Mouse (Mus musculus): ENCODE results near the gene Spsb1. TPM values are rescaled to one million over a fixed set of nuclear protein-coding genes. Genes with fewer than 3 reads are reported as not detected.

Gene Spsb1
- polyA plus RNA-seq, 1 experiment from 2014 or later, result 5.2 TPM

- Histone ChIP-seq H3K4me3 (no peak overlapping the region), H3K36me3 (replicated peaks) (no peaks in the 10 kb centered on the region), H3K9ac (no peak overlapping the region), H3K4me2 (no peak overlapping the region), H3K4me1 (no peaks in the 10 kb centered on the region), H3K27me3 (replicated peaks) (no peaks in the 10 kb centered on the region), H3K9me3 (no peaks in the 10 kb centered on the region), H3K27ac (no peak overlapping the region)
- no peak for ATAC-seq (replicated peaks)
- WGBS, result 83% methylated on average over 14 of the region's 14 CpGs
Measured at GRCm38 (mm10) chr4:149868725-149869124, 86.1 kb downstream of the Spsb1 start.

GRCm38 (mm10) chr4:149868009-149868408, 86.8 kb downstream of the Spsb1 start:
- no peaks in the 10 kb centered on the region for H3K36me3 ChIP-seq (replicated peaks)
- no peak for ATAC-seq (replicated peaks)
- H3K9ac ChIP-seq, result no peak overlapping the region
- no peaks in the 10 kb centered on the region for H3K27me3 ChIP-seq (replicated peaks)
- H3K9me3 ChIP-seq, result no peaks in the 10 kb centered on the region
- no peaks in the 10 kb centered on the region for H3K4me1 ChIP-seq
- no peak overlapping the region for H3K4me3 ChIP-seq
- WGBS, result 59% methylated on average over 9 of the region's 9 CpGs
- H3K4me2 ChIP-seq, result no peak overlapping the region
- H3K27ac ChIP-seq, result no peak overlapping the region

GRCm38 (mm10) chr4:149867351-149867750, 87.5 kb downstream of the Spsb1 start:
- no peaks in the 10 kb centered on the region for H3K4me1 ChIP-seq
- ATAC-seq (replicated peaks), result no peak
- H3K4me2 ChIP-seq, result no peak overlapping the region
- no peaks in the 10 kb centered on the region for H3K36me3 ChIP-seq (replicated peaks)
- H3K27ac ChIP-seq, result no peak overlapping the region
- WGBS, result 70% methylated on average over 4 of the region's 4 CpGs
- H3K27me3 ChIP-seq (replicated peaks), result no peaks in the 10 kb centered on the region
- no peak overlapping the region for H3K9ac ChIP-seq
- no peak overlapping the region for H3K4me3 ChIP-seq
- no peaks in the 10 kb centered on the region for H3K9me3 ChIP-seq

GRCm38 (mm10) chr4:149864395-149864794, 90.4 kb downstream of the Spsb1 start:
- no peak overlapping the region for H3K9ac ChIP-seq
- no peaks in the 10 kb centered on the region for H3K9me3 ChIP-seq
- no peaks in the 10 kb centered on the region for H3K27me3 ChIP-seq (replicated peaks)
- 85% methylated on average over 4 of the region's 4 CpGs for WGBS
- H3K36me3 ChIP-seq (replicated peaks), result no peaks in the 10 kb centered on the region
- no peak overlapping the region for H3K4me2 ChIP-seq
- no peak for ATAC-seq (replicated peaks)
- no peaks in the 10 kb centered on the region for H3K4me1 ChIP-seq
- H3K4me3 ChIP-seq, result no peak overlapping the region
- no peak overlapping the region for H3K27ac ChIP-seq

- no peaks in the 10 kb centered on the region for H3K9me3 ChIP-seq
- ATAC-seq (replicated peaks), result no peak
- H3K36me3 ChIP-seq (replicated peaks), result no peaks in the 10 kb centered on the region
- H3K27ac ChIP-seq, result no peak overlapping the region
- 90% methylated on average over 9 of the region's 9 CpGs for WGBS
- no peaks in the 10 kb centered on the region for H3K27me3 ChIP-seq (replicated peaks)
- no peak overlapping the region for H3K4me3 ChIP-seq
- no peak overlapping the region for H3K4me2 ChIP-seq
- no peak overlapping the region for H3K9ac ChIP-seq
- H3K4me1 ChIP-seq, result no peaks in the 10 kb centered on the region
Measured at GRCm38 (mm10) chr4:149863522-149863921, 91.3 kb downstream of the Spsb1 start.

- Histone ChIP-seq H3K36me3 (replicated peaks) (no peaks in the 10 kb centered on the region), H3K27me3 (replicated peaks) (no peaks in the 10 kb centered on the region), H3K9me3 (no peaks in the 10 kb centered on the region), H3K27ac (no peak overlapping the region), H3K4me2 (no peak overlapping the region), H3K9ac (no peak overlapping the region), H3K4me1 (peaks cover 5% of the 10 kb centered on the region; the same call in 1 of the 2 replicates), H3K4me3 (no peak overlapping the region)
- 73% methylated on average over 6 of the region's 6 CpGs for WGBS
- no peak for ATAC-seq (replicated peaks)
Measured at GRCm38 (mm10) chr4:149860393-149860792, 94.5 kb downstream of the Spsb1 start.

GRCm38 (mm10) chr4:149858584-149858983, 96.3 kb downstream of the Spsb1 start:
- 72% methylated on average over 8 of the region's 8 CpGs for WGBS
- H3K4me2 ChIP-seq, result no peak overlapping the region
- H3K4me1 ChIP-seq, result peaks cover 18% of the 10 kb centered on the region
- no peaks in the 10 kb centered on the region for H3K9me3 ChIP-seq
- no peak overlapping the region for H3K27ac ChIP-seq
- no peak for ATAC-seq (replicated peaks)
- no peaks in the 10 kb centered on the region for H3K36me3 ChIP-seq (replicated peaks)
- H3K27me3 ChIP-seq (replicated peaks), result no peaks in the 10 kb centered on the region
- H3K4me3 ChIP-seq, result no peak overlapping the region
- no peak overlapping the region for H3K9ac ChIP-seq

- H3K9ac ChIP-seq, result no peak overlapping the region
- no peak overlapping the region for H3K27ac ChIP-seq
- H3K4me1 ChIP-seq, result peaks cover 18% of the 10 kb centered on the region
- no peaks in the 10 kb centered on the region for H3K36me3 ChIP-seq (replicated peaks)
- 69% methylated on average over 6 of the region's 6 CpGs for WGBS
- no peak overlapping the region for H3K4me3 ChIP-seq
- H3K27me3 ChIP-seq (replicated peaks), result no peaks in the 10 kb centered on the region
- ATAC-seq (replicated peaks), result no peak
- no peaks in the 10 kb centered on the region for H3K9me3 ChIP-seq
- no peak overlapping the region for H3K4me2 ChIP-seq
Measured at GRCm38 (mm10) chr4:149858097-149858496, 96.7 kb downstream of the Spsb1 start.

GRCm38 (mm10) chr4:149857688-149858087, 97.2 kb downstream of the Spsb1 start:
- Histone ChIP-seq H3K27ac (no peak overlapping the region), H3K9ac (no peak overlapping the region), H3K9me3 (no peaks in the 10 kb centered on the region), H3K4me1 (peaks cover 18% of the 10 kb centered on the region), H3K4me2 (no peak overlapping the region), H3K27me3 (replicated peaks) (no peaks in the 10 kb centered on the region), H3K4me3 (no peak overlapping the region), H3K36me3 (replicated peaks) (no peaks in the 10 kb centered on the region)
- 65% methylated on average over 3 of the region's 3 CpGs for WGBS
- 0 out of 2 replicates have a peak, but pooled peaks have one; percentile 46 for ATAC-seq (replicated peaks)

GRCm38 (mm10) chr4:149855892-149856807, 98.7 kb downstream of the Spsb1 start:
- H3K4me1 ChIP-seq, result peaks cover 18% of the 10 kb centered on the region
- no peak overlapping the region for H3K4me3 ChIP-seq
- H3K36me3 ChIP-seq (replicated peaks), result no peaks in the 10 kb centered on the region
- H3K9me3 ChIP-seq, result no peaks in the 10 kb centered on the region
- no peaks in the 10 kb centered on the region for H3K27me3 ChIP-seq (replicated peaks)
- H3K27ac ChIP-seq, result no peak overlapping the region
- 77% methylated on average over 19 of the region's 19 CpGs for WGBS
- no peak for ATAC-seq (replicated peaks)
- H3K4me2 ChIP-seq, result no peak overlapping the region
- H3K9ac ChIP-seq, result no peak overlapping the region

- peaks cover 18% of the 10 kb centered on the region for H3K4me1 ChIP-seq
- H3K27ac ChIP-seq, result no peak overlapping the region
- WGBS, result 57% methylated on average over 10 of the region's 10 CpGs
- H3K36me3 ChIP-seq (replicated peaks), result no peaks in the 10 kb centered on the region
- no peak overlapping the region for H3K4me2 ChIP-seq
- ATAC-seq (replicated peaks), result no peak
- H3K9ac ChIP-seq, result no peak overlapping the region
- no peaks in the 10 kb centered on the region for H3K9me3 ChIP-seq
- H3K4me3 ChIP-seq, result no peak overlapping the region
- H3K27me3 ChIP-seq (replicated peaks), result no peaks in the 10 kb centered on the region
Measured at GRCm38 (mm10) chr4:149855180-149855891, 99.5 kb downstream of the Spsb1 start.

- no peaks in the 10 kb centered on the region for H3K9me3 ChIP-seq
- peak overlapping the region; percentile 28 for H3K4me3 ChIP-seq
- no peaks in the 10 kb centered on the region for H3K27me3 ChIP-seq (replicated peaks)
- 57% methylated on average over 9 of the region's 9 CpGs for WGBS
- peak overlapping the region; percentile 17; the same call in 1 of the 2 replicates for H3K9ac ChIP-seq
- peak overlapping the region; percentile 64 for H3K27ac ChIP-seq
- peak; percentile 27 for ATAC-seq (replicated peaks)
- no peaks in the 10 kb centered on the region for H3K36me3 ChIP-seq (replicated peaks)
- H3K4me1 ChIP-seq, result peaks cover 18% of the 10 kb centered on the region
- H3K4me2 ChIP-seq, result peak overlapping the region; percentile 52
Measured at GRCm38 (mm10) chr4:149854770-149855169, 100.1 kb downstream of the Spsb1 start.
